Mouse (Mus musculus): ENCODE results near the gene Dagla. TPM values are rescaled to one million over a fixed set of nuclear protein-coding genes. Genes with fewer than 3 reads are reported as not detected.

Dagla gene
- 1.5 and 1.8 TPM in 2 replicates for polyA plus RNA-seq (2014; fragmentation: Nextera tagmentation; extraction: Ambion mirVana)

- Histone ChIP-seq H3K27ac (ENCODE audit: low read depth, low read length) (no peak within 1 kb of the TSS), H3K9ac (ENCODE audit: low read depth, low read length) (peak within 1 kb of the TSS; percentile 80), H3K4me1 (replicated peaks; ENCODE audit: control insufficient read depth, insufficient read depth, low read length) (peaks cover 2% of the 10 kb centered on the region; the same call in 1 of the 2 replicates), H3K36me3 (ENCODE audit: control insufficient read depth, insufficient read depth, low read length) (no peaks in the 10 kb centered on the region), H3K4me2 (replicated peaks; ENCODE audit: low read depth, low read length) (peak within 1 kb of the TSS; percentile 98), H3K27me3 (ENCODE audit: control insufficient read depth, insufficient read depth, low read length) (peaks cover 5% of the 10 kb centered on the region; the same call in 1 of the 2 replicates), H3K9me3 (ENCODE audit: control insufficient read depth, low read length) (no peaks in the 10 kb centered on the region), H3K4me3 (ENCODE audit: low read depth, low read length) (peak within 1 kb of the TSS; percentile 67)
- WGBS, result 10% methylated on average over 49 of the region's 56 CpGs
- ATAC-seq (ENCODE audit: low FRiP score), result peak; percentile 86
- DNase-seq (ENCODE audit: low spot score), result peak; percentile 89
These were observed at the start of gene Dagla for GRCm38 (mm10) chr19:10304810-10305544. Gene Dagla (minus strand): TSS chr19:10304877.

- no peak for DNase-seq (ENCODE audit: low spot score)
- Histone ChIP-seq H3K4me3 (ENCODE audit: low read depth, low read length) (no peak overlapping the region), H3K4me1 (replicated peaks; ENCODE audit: control insufficient read depth, insufficient read depth, low read length) (peaks cover 5% of the 10 kb centered on the region; the same call in 1 of the 2 replicates), H3K27me3 (ENCODE audit: control insufficient read depth, insufficient read depth, low read length) (no peaks in the 10 kb centered on the region), H3K27ac (ENCODE audit: low read depth, low read length) (no peak overlapping the region), H3K36me3 (ENCODE audit: control insufficient read depth, insufficient read depth, low read length) (no peaks in the 10 kb centered on the region), H3K9me3 (ENCODE audit: control insufficient read depth, low read length) (no peaks in the 10 kb centered on the region), H3K9ac (ENCODE audit: low read depth, low read length) (no peak overlapping the region), H3K4me2 (replicated peaks; ENCODE audit: low read depth, low read length) (no peak overlapping the region)
- 88% methylated on average over 7 of the region's 7 CpGs for WGBS
- ATAC-seq (ENCODE audit: low FRiP score), result no peak
These were observed 47.5 kb upstream of the Dagla start for GRCm38 (mm10) chr19:10352218-10352617.

GRCm38 (mm10) chr19:10347628-10348273 lies 43.1 kb upstream of the Dagla start:
- WGBS, result 49% methylated on average over 5 of the region's 5 CpGs
- DNase-seq (ENCODE audit: low spot score), result no peak
- Histone ChIP-seq H3K4me1 (replicated peaks; ENCODE audit: control insufficient read depth, insufficient read depth, low read length) (no peaks in the 10 kb centered on the region), H3K9me3 (ENCODE audit: control insufficient read depth, low read length) (no peaks in the 10 kb centered on the region), H3K36me3 (ENCODE audit: control insufficient read depth, insufficient read depth, low read length) (no peaks in the 10 kb centered on the region), H3K27me3 (ENCODE audit: control insufficient read depth, insufficient read depth, low read length) (no peaks in the 10 kb centered on the region), H3K27ac (ENCODE audit: low read depth, low read length) (no peak overlapping the region), H3K4me3 (ENCODE audit: low read depth, low read length) (no peak overlapping the region), H3K4me2 (replicated peaks; ENCODE audit: low read depth, low read length) (no peak overlapping the region), H3K9ac (ENCODE audit: low read depth, low read length) (no peak overlapping the region)
- no peak for ATAC-seq (ENCODE audit: low FRiP score)

GRCm38 (mm10) chr19:10345696-10346095 lies 41.0 kb upstream of the Dagla start:
- Histone ChIP-seq H3K4me1 (replicated peaks; ENCODE audit: control insufficient read depth, insufficient read depth, low read length) (peaks cover 3% of the 10 kb centered on the region), H3K4me2 (replicated peaks; ENCODE audit: low read depth, low read length) (no peak overlapping the region), H3K27me3 (ENCODE audit: control insufficient read depth, insufficient read depth, low read length) (no peaks in the 10 kb centered on the region), H3K9ac (ENCODE audit: low read depth, low read length) (no peak overlapping the region), H3K36me3 (ENCODE audit: control insufficient read depth, insufficient read depth, low read length) (no peaks in the 10 kb centered on the region), H3K9me3 (ENCODE audit: control insufficient read depth, low read length) (no peaks in the 10 kb centered on the region), H3K27ac (ENCODE audit: low read depth, low read length) (no peak overlapping the region), H3K4me3 (ENCODE audit: low read depth, low read length) (no peak overlapping the region)
- ATAC-seq (ENCODE audit: low FRiP score) (no peak), DNase-seq (ENCODE audit: low spot score) (no peak)
- 41% methylated on average over 12 of the region's 12 CpGs for WGBS

- WGBS, result 79% methylated on average over 10 of the region's 10 CpGs
- Histone ChIP-seq H3K9ac (ENCODE audit: low read depth, low read length) (no peak overlapping the region), H3K36me3 (ENCODE audit: control insufficient read depth, insufficient read depth, low read length) (no peaks in the 10 kb centered on the region), H3K4me3 (ENCODE audit: low read depth, low read length) (no peak overlapping the region), H3K9me3 (ENCODE audit: control insufficient read depth, low read length) (no peaks in the 10 kb centered on the region), H3K4me2 (replicated peaks; ENCODE audit: low read depth, low read length) (no peak overlapping the region), H3K27ac (ENCODE audit: low read depth, low read length) (no peak overlapping the region), H3K4me1 (replicated peaks; ENCODE audit: control insufficient read depth, insufficient read depth, low read length) (peaks cover 3% of the 10 kb centered on the region), H3K27me3 (ENCODE audit: control insufficient read depth, insufficient read depth, low read length) (no peaks in the 10 kb centered on the region)
- no peak for DNase-seq (ENCODE audit: low spot score)
- ATAC-seq (ENCODE audit: low FRiP score), result no peak
These were observed 39.2 kb upstream of the Dagla start for GRCm38 (mm10) chr19:10343866-10344265.

- Histone ChIP-seq H3K27me3 (ENCODE audit: control insufficient read depth, insufficient read depth, low read length) (no peaks in the 10 kb centered on the region), H3K4me1 (replicated peaks; ENCODE audit: control insufficient read depth, insufficient read depth, low read length) (peaks cover 3% of the 10 kb centered on the region), H3K4me2 (replicated peaks; ENCODE audit: low read depth, low read length) (no peak overlapping the region), H3K36me3 (ENCODE audit: control insufficient read depth, insufficient read depth, low read length) (no peaks in the 10 kb centered on the region), H3K4me3 (ENCODE audit: low read depth, low read length) (no peak overlapping the region), H3K9me3 (ENCODE audit: control insufficient read depth, low read length) (no peaks in the 10 kb centered on the region), H3K9ac (ENCODE audit: low read depth, low read length) (no peak overlapping the region), H3K27ac (ENCODE audit: low read depth, low read length) (no peak overlapping the region)
- WGBS, result 49% methylated on average over 12 of the region's 12 CpGs
- DNase-seq (ENCODE audit: low spot score) (peak; percentile 30), ATAC-seq (ENCODE audit: low FRiP score) (0 out of 2 replicates have a peak, but pooled peaks have one; percentile 10)
These were observed 37.3 kb upstream of the Dagla start for GRCm38 (mm10) chr19:10341817-10342439.

GRCm38 (mm10) chr19:10341152-10341551 lies 36.5 kb upstream of the Dagla start:
- WGBS, result 21% methylated on average over 11 of the region's 11 CpGs
- Histone ChIP-seq H3K4me2 (replicated peaks; ENCODE audit: low read depth, low read length) (no peak overlapping the region), H3K27me3 (ENCODE audit: control insufficient read depth, insufficient read depth, low read length) (no peaks in the 10 kb centered on the region), H3K4me1 (replicated peaks; ENCODE audit: control insufficient read depth, insufficient read depth, low read length) (peaks cover 3% of the 10 kb centered on the region), H3K27ac (ENCODE audit: low read depth, low read length) (no peak overlapping the region), H3K4me3 (ENCODE audit: low read depth, low read length) (no peak overlapping the region), H3K9ac (ENCODE audit: low read depth, low read length) (no peak overlapping the region), H3K9me3 (ENCODE audit: control insufficient read depth, low read length) (no peaks in the 10 kb centered on the region), H3K36me3 (ENCODE audit: control insufficient read depth, insufficient read depth, low read length) (no peaks in the 10 kb centered on the region)
- DNase-seq (ENCODE audit: low spot score) (peak; percentile 89), ATAC-seq (ENCODE audit: low FRiP score) (peak; percentile 22; the same call in 1 of the 2 replicates)

- no peak overlapping the region for H3K9ac ChIP-seq (ENCODE audit: low read depth, low read length)
- no peaks in the 10 kb centered on the region for H3K9me3 ChIP-seq (ENCODE audit: control insufficient read depth, low read length)
- no peak overlapping the region for H3K4me3 ChIP-seq (ENCODE audit: low read depth, low read length)
- ATAC-seq (ENCODE audit: low FRiP score), result no peak
- H3K27me3 ChIP-seq (ENCODE audit: control insufficient read depth, insufficient read depth, low read length), result no peaks in the 10 kb centered on the region
- no peaks in the 10 kb centered on the region for H3K36me3 ChIP-seq (ENCODE audit: control insufficient read depth, insufficient read depth, low read length)
- no peak overlapping the region for H3K27ac ChIP-seq (ENCODE audit: low read depth, low read length)
- no peak overlapping the region for H3K4me2 ChIP-seq (replicated peaks; ENCODE audit: low read depth, low read length)
- no peak for DNase-seq (ENCODE audit: low spot score)
- peaks cover 3% of the 10 kb centered on the region for H3K4me1 ChIP-seq (replicated peaks; ENCODE audit: control insufficient read depth, insufficient read depth, low read length)
- WGBS, result 47% methylated on average over 5 of the region's 5 CpGs
These were observed 36.0 kb upstream of the Dagla start for GRCm38 (mm10) chr19:10340661-10341060.

All from hindbrain, embryonic 11.5 days (tissue).